Mouse (Mus musculus): ENCODE measurements around the gene Mccc2. TPM values are rescaled to one million over a fixed set of nuclear protein-coding genes. Genes with fewer than 3 reads are reported as not detected.

The Mccc2 gene
- polyA plus RNA-seq, 1 experiment = not detected

DNA sequence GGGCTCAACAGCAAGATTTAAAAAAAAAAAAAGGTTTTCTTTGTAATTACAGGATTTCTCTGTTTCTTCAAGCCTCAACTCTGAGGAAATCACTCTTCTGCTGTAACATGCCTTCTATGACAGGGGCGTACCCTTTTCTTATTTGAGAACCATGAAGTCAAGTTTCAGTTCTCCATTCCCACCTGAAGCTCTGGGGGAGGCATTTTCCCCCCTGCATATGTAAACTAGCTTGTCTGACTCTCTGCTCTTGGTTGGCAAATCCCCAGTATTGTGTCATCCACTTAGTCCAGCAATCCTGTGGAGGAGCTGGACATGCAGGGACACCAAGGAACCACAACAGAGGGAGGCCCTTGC, 59.9 kb downstream of the Mccc2 start:
- Histone ChIP-seq H3K4me1 (ENCODE audit: control insufficient read depth, insufficient read depth, low read length) (no peaks in the 10 kb centered on the region), H3K4me3 (ENCODE audit: insufficient read depth, low read depth, low read length) (no peak overlapping the region), H3K27ac (ENCODE audit: insufficient read depth, low read depth, low read length) (no peak overlapping the region)
- whole genome bisulfite sequencing = 89% methylated on average over 1 of the region's 1 CpGs
- TF ChIP-seq CTCF (IDR thresholded peaks at IDR 0.05; ENCODE audit: insufficient read depth, low read depth, low read length) (no peak), POLR2A (IDR thresholded peaks at IDR 0.05; ENCODE audit: insufficient read depth, low read depth, low read length) (no peak)

DNA sequence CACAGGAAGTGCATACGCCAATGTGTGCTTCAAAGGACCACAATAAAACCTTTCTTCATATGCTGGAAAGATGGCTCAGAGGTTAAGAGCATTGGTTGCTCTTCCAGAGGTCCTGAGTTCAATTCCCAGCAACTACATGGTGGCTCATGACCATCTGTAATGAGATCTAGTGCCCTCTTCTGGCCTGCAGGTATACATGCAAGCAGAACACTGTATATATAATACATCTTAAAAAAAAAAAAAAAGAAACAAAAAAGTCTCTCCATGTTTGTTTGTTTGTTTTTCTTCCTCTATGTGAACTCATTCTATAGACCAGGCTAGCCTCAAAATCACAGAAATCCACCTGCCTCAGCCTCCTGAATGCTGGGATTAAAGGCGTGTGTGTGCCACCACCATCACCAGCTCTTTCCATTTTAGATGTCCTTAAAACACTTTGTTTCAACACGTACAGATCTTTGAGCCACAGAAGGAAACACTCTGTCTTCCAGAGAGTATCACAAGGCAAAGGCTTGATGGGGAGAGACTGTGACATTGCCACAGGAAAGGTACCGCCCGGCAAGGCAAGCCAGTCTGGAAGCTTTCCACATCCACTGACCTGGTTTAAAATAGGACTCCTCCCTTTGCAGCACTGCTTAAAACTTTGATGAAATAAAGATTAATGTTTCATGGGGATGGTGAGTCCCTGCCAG, 60.4 kb downstream of the Mccc2 start:
- 96% methylated on average over 5 of the region's 5 CpGs for WGBS
- TF ChIP-seq CTCF (IDR thresholded peaks at IDR 0.05; ENCODE audit: insufficient read depth, low read depth, low read length) (no peak), POLR2A (IDR thresholded peaks at IDR 0.05; ENCODE audit: insufficient read depth, low read depth, low read length) (no peak)
- H3K4me1 ChIP-seq (ENCODE audit: control insufficient read depth, insufficient read depth, low read length) = no peaks in the 10 kb centered on the region
- H3K4me3 ChIP-seq (ENCODE audit: insufficient read depth, low read depth, low read length) = no peak overlapping the region
- no peak overlapping the region for H3K27ac ChIP-seq (ENCODE audit: insufficient read depth, low read depth, low read length)

DNA sequence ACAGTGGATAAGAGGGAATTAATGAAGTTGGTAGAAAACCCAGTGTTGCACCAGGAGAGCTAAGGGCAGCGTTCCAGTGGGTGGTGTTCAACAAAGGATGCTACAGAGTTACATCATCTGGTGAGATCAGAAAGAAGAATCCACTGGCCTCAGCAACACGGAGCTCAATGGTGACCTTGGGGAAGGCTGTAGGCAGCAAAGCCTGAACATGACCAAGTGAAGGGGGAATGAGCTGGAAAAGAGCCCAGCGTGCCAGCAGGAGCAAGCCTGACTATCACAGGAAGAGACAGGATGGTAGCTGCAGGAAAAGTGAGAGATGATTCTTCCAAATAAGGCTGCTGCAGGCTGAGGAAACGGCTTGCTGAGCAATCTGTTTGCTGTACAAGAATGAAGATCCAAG, 68.0 kb downstream of the Mccc2 start:
- TF ChIP-seq CTCF (IDR thresholded peaks at IDR 0.05; ENCODE audit: insufficient read depth, low read depth, low read length) (no peak), POLR2A (IDR thresholded peaks at IDR 0.05; ENCODE audit: insufficient read depth, low read depth, low read length) (no peak)
- peaks cover 2% of the 10 kb centered on the region; the same call in 1 of the 2 replicates for H3K4me1 ChIP-seq (ENCODE audit: control insufficient read depth, insufficient read depth, low read length)
- no peak overlapping the region for H3K4me3 ChIP-seq (ENCODE audit: insufficient read depth, low read depth, low read length)
- WGBS = 74% methylated on average over 4 of the region's 4 CpGs
- no peak overlapping the region for H3K27ac ChIP-seq (ENCODE audit: insufficient read depth, low read depth, low read length)

DNA sequence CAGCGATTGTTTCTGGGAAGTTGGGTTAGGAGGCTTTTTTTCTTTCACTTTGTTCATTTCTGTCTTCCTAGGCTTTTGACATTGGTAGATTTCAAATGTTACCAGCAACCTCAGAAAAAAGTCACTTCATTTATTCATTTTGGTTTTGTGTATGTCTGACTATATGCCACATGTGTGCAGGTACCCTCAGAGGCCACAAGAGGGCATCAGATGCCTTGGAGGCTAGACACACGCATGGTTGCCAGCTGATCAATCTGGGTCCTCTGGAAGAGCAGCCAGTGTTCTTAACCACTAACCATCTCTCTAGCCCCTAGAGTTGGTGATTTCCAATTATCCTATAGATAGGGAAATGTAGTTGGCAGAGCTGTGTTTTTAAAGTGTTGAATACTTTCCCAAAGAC, 71.9 kb downstream of the Mccc2 start:
- TF ChIP-seq CTCF (IDR thresholded peaks at IDR 0.05; ENCODE audit: insufficient read depth, low read depth, low read length) = no peak
- TF ChIP-seq POLR2A (IDR thresholded peaks at IDR 0.05; ENCODE audit: insufficient read depth, low read depth, low read length) = no peak
- WGBS = 99% methylated on average over 2 of the region's 2 CpGs

DNA sequence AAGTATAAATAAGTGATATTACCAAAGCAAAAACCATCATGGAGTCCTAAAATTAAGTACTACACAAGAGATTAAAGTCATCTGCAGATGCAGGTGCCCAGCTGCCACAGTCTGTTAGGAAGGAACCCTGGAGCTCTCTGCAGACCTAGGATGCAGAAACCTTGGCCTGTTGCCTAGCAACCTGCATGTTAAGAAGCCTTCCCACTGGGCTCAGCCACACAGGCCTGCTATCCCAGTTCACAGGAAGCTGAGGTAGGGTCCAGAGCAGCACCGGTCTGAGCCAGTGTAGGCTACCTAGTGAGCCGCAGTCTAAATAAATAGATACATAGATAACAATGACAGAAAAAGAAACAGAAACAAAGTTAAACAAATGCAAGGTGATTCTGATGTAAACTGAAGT, 74.8 kb downstream of the Mccc2 start:
- WGBS = 21% methylated on average over 2 of the region's 2 CpGs
- Histone ChIP-seq H3K27ac (ENCODE audit: insufficient read depth, low read depth, low read length) (no peak overlapping the region), H3K4me3 (ENCODE audit: insufficient read depth, low read depth, low read length) (no peak overlapping the region), H3K4me1 (ENCODE audit: control insufficient read depth, insufficient read depth, low read length) (peaks cover 3% of the 10 kb centered on the region)
- TF ChIP-seq POLR2A (IDR thresholded peaks at IDR 0.05; ENCODE audit: insufficient read depth, low read depth, low read length) (no peak), CTCF (IDR thresholded peaks at IDR 0.05; ENCODE audit: insufficient read depth, low read depth, low read length) (no peak)

More for the DNA sequence above, 71.9 kb downstream of the Mccc2 start:
- H3K27ac ChIP-seq (ENCODE audit: insufficient read depth, low read depth, low read length) = no peak overlapping the region
- no peak overlapping the region for H3K4me3 ChIP-seq (ENCODE audit: insufficient read depth, low read depth, low read length)
- peaks cover 5% of the 10 kb centered on the region for H3K4me1 ChIP-seq (ENCODE audit: control insufficient read depth, insufficient read depth, low read length)

DNA sequence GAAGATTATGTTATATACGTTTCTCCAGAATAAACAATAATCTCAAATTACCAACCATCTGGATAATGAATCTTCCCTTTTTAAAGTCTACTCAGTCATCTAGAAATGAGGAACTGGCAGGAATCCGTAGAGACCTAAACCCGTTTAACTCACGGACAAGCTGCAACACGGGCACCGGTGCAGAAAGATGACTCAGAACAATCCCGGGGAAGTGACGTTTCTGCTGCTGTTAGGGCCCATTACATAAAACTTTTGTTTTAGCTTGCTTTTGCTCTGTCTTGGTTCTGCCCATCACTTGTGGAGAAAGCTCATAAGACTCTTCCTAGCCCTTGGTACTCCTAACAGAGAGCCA, 76.1 kb downstream of the Mccc2 start:
- WGBS = 36% methylated on average over 8 of the region's 8 CpGs
- no peak overlapping the region for H3K27ac ChIP-seq (ENCODE audit: insufficient read depth, low read depth, low read length)
- TF ChIP-seq CTCF (IDR thresholded peaks at IDR 0.05; ENCODE audit: insufficient read depth, low read depth, low read length) (no peak), POLR2A (IDR thresholded peaks at IDR 0.05; ENCODE audit: insufficient read depth, low read depth, low read length) (no peak)
- H3K4me3 ChIP-seq (ENCODE audit: insufficient read depth, low read depth, low read length) = no peak overlapping the region
- H3K4me1 ChIP-seq (ENCODE audit: control insufficient read depth, insufficient read depth, low read length) = peaks cover 3% of the 10 kb centered on the region

DNA sequence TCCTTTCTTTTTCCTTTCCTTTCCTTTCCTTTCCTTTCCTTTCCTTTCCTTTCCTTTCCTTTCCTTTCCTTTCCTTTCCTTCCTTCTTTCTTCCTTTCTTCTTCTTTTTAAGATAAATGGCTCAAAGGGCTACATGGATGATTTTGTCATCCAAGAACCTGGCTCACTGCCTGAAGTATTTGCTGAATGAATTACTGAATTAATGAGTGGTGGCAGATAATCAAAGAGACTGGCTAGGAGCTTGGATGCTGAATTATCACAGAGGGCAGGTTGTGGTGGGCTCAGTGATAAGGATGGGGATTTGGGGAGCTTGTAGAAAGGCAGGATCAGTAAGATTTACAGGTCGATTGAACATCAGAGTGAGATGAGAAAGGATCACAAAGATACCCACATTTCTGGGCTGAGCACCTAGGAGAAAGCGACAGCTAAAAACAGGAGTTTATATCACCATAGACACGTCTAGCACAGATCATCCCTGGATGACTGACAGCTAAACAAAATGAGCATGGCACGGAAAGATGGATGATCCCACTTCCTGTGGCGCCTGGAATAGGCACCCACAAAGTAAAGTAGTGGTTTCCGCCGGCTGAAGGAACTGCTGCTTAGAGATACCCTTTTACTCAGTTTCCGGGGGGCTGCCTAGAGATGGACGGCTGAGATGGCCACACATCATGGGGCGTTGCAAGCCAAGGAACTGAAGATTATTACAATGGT, 76.7 kb downstream of the Mccc2 start:
- 84% methylated on average over 10 of the region's 10 CpGs for WGBS
- no peak overlapping the region for H3K27ac ChIP-seq (ENCODE audit: insufficient read depth, low read depth, low read length)
- H3K4me3 ChIP-seq (ENCODE audit: insufficient read depth, low read depth, low read length) = no peak overlapping the region
- H3K4me1 ChIP-seq (ENCODE audit: control insufficient read depth, insufficient read depth, low read length) = peaks cover 3% of the 10 kb centered on the region
- TF ChIP-seq CTCF (IDR thresholded peaks at IDR 0.05; ENCODE audit: insufficient read depth, low read depth, low read length) (no peak), POLR2A (IDR thresholded peaks at IDR 0.05; ENCODE audit: insufficient read depth, low read depth, low read length) (no peak)

DNA sequence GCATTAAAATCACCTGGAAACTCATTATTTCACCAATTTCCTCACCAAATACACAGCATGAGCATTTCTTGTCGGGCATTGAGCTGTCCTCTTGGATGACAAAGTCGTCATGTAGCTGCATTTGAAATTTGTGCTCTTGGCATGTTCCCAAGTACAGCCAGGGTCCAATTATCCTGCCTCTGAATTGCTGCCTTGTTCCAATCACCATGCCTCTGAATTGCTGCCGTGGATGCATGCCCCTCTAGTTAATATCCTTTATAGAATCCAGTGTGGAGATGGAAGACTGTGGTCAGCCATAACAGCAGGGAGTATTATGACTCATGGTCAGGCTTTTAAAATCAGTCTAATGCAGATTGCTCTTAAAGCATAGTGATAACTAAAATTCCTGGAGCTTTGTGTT, 77.7 kb downstream of the Mccc2 start:
- H3K27ac ChIP-seq (ENCODE audit: insufficient read depth, low read depth, low read length) = no peak overlapping the region
- H3K4me3 ChIP-seq (ENCODE audit: insufficient read depth, low read depth, low read length) = no peak overlapping the region
- 17% methylated on average over 3 of the region's 3 CpGs for WGBS
- TF ChIP-seq POLR2A (IDR thresholded peaks at IDR 0.05; ENCODE audit: insufficient read depth, low read depth, low read length) = no peak
- no peak for TF ChIP-seq CTCF (IDR thresholded peaks at IDR 0.05; ENCODE audit: insufficient read depth, low read depth, low read length)
- peaks cover 3% of the 10 kb centered on the region for H3K4me1 ChIP-seq (ENCODE audit: control insufficient read depth, insufficient read depth, low read length)

DNA sequence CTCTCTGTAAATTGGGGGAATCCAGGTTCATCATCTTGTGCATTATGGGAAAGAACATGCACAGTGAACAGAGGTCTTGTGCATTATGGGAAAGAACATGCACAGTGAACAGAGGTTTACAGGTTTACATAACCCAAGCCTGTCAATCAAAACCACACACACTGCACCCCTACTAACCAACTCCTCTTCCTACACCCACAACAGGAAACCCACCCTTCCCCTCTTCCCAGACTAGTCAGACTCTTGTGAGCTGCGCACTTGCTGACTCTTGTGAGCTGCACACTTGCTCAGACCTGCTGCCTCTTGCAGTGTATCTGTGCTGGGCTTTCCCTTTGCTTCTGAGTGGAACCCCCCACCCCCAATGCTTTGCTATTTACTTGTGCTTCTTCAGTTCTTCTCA, 83.0 kb downstream of the Mccc2 start:
- TF ChIP-seq POLR2A (IDR thresholded peaks at IDR 0.05; ENCODE audit: insufficient read depth, low read depth, low read length) (no peak), CTCF (IDR thresholded peaks at IDR 0.05; ENCODE audit: insufficient read depth, low read depth, low read length) (no peak)
- H3K4me1 ChIP-seq (ENCODE audit: control insufficient read depth, insufficient read depth, low read length) = no peaks in the 10 kb centered on the region
- no peak overlapping the region for H3K4me3 ChIP-seq (ENCODE audit: insufficient read depth, low read depth, low read length)
- WGBS = 100% methylated on average over 1 of the region's 1 CpGs
- no peak overlapping the region for H3K27ac ChIP-seq (ENCODE audit: insufficient read depth, low read depth, low read length)
